Mouse (Mus musculus): ENCODE measurements at regions not wholly inside any gene's neighbourhood (a gene's known extent, or its start where the extent isn't known, plus 50 kb on each side); places are given as distances from the start of the nearest gene placed in this dataset.
A peak's percentile ranks its signal among the peaks of the same experiment; 100 is the strongest.

DNA sequence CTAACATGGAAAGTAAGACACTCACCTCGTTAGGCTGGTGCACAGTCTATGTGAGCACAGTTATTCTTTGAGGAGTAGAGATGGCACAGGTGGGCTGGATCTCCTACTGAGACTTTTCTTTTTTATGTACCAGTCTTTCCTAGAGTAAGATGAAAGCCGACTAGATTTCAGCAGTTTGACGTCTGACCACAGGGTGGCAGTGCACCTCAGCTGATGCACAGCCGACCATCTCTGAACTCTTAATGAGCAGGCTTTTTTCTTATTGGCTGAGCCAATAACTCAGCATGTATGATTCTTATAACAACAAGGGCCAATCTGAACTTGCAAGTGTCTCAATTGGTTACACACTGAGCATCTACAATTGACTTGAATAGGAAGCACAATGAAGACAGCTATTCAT, 126.6 kb upstream of the Olfr1507 start:
- TF ChIP-seq POLR2A (IDR thresholded peaks at IDR 0.05; ENCODE audit: low read depth, low read length) (no peak), CTCF (IDR thresholded peaks at IDR 0.05; ENCODE audit: extremely low read depth, insufficient read depth, insufficient read length, insufficient replicate concordance) (peak; percentile 21; the same call in 1 of the 2 replicates)

Measured in spleen, adult 2 months (tissue).